Mouse (Mus musculus): ENCODE data around the gene Tmbim6. TPM values are rescaled to one million over a fixed set of nuclear protein-coding genes. Genes with fewer than 3 reads are reported as not detected.
A peak's percentile ranks its signal among the peaks of the same experiment; 100 is the strongest.

Tmbim6 gene
- polyA plus RNA-seq, 1 experiment from 2014 or later, result 370 TPM

DNA sequence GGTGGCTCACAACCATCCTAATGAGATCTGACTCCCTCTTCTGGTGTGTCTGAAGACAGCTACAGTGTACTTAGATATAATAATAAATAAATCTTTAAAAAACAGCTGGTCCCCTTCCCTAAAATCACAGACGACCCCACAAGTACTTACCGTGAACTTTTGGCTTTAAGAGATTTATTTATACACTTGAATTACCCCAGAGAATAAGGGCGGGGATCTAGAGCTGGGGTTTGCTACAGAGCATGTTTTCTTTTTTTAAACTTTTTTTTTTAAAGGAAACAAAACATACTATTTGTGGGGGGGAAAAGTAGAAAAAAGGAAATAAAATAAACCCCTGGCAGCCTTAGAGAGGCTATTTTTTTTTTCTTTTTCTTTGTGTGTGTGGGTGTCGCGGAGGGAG, 27.4 kb downstream of the Tmbim6 start:
- no peak overlapping the region for H3K9ac ChIP-seq (ENCODE audit: low read length)
- H3K27ac ChIP-seq (ENCODE audit: low read depth), result peak overlapping the region; percentile 90
- no peaks in the 10 kb centered on the region for H3K27me3 ChIP-seq (replicated peaks; ENCODE audit: control insufficient read depth, insufficient read depth, low read length)
- WGBS, result 16% methylated on average over 5 of the region's 5 CpGs
- peaks cover 24% of the 10 kb centered on the region for H3K36me3 ChIP-seq (ENCODE audit: control insufficient read depth, insufficient read depth, low read length)
- no peak for DNase-seq (ENCODE audit: low spot score)
- H3K9me3 ChIP-seq (ENCODE audit: control insufficient read depth, low read length), result no peaks in the 10 kb centered on the region
- H3K4me3 ChIP-seq (ENCODE audit: low read depth, low read length), result no peak overlapping the region
- H3K4me2 ChIP-seq (ENCODE audit: low read length), result peak overlapping the region; percentile 42
- peaks cover 16% of the 10 kb centered on the region; the same call in 1 of the 2 replicates for H3K4me1 ChIP-seq (replicated peaks; ENCODE audit: control insufficient read depth, insufficient read depth, low read length)
- ATAC-seq (replicated peaks; ENCODE audit: low FRiP score, low TSS enrichment, low read depth), result no peak

DNA sequence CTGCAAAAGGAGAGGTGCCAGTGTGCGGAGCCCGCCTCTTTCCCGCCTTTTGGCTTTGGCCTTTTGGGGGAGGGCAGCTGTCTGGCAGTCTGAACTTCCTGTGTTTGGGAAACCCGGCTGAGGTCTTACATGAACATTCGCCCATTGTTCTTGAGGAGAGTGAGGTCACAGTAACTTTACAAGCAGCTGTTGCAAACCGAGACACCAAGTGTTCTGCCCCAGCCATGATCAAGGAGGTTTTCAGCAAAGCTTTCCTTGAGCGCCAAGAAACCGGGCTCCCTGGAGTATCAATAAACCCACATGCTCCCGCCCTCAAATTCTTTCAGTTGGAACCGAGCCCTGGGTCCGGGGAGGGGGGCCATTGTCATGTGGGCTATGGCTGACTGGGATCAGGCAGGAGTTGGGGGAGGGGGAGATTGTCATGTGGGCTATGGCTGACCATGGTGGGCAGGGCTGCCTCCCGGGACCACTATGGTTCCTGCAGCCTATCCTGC, 27.9 kb downstream of the Tmbim6 start:
- Histone ChIP-seq H3K4me1 (replicated peaks; ENCODE audit: control insufficient read depth, insufficient read depth, low read length) (peaks cover 16% of the 10 kb centered on the region; the same call in 1 of the 2 replicates), H3K4me3 (ENCODE audit: low read depth, low read length) (no peak overlapping the region), H3K27ac (ENCODE audit: low read depth) (peak overlapping the region; percentile 90), H3K9me3 (ENCODE audit: control insufficient read depth, low read length) (no peaks in the 10 kb centered on the region), H3K36me3 (ENCODE audit: control insufficient read depth, insufficient read depth, low read length) (peaks cover 27% of the 10 kb centered on the region), H3K4me2 (ENCODE audit: low read length) (peak overlapping the region; percentile 42), H3K9ac (ENCODE audit: low read length) (0 out of 2 replicates have a peak overlapping the region, but pooled peaks have one; percentile 10), H3K27me3 (replicated peaks; ENCODE audit: control insufficient read depth, insufficient read depth, low read length) (no peaks in the 10 kb centered on the region)
- DNase-seq (ENCODE audit: low spot score), result peak; percentile 84
- ATAC-seq (replicated peaks; ENCODE audit: low FRiP score, low TSS enrichment, low read depth), result peak; percentile 50
- 8% methylated on average over 12 of the region's 12 CpGs for WGBS

DNA sequence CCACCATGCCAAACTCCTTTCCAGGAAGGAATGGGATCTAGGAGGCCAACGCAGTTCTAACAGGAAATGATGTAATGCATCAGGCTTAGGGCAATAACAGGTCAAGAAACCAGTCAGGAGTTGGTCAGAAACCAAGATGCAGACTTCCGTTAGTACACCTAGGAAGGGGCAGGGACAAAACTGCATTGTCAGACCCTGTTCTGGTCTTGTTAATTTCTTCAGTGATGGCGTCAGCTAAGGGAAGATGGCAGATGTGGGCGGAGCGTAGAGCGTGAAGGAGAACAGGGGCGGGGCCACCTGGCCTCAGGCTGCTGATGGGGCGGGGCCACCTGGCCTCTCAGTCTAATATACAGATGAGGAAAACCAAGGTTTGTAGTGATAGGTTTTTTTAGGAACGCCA, 28.5 kb downstream of the Tmbim6 start:
- peaks cover 16% of the 10 kb centered on the region; the same call in 1 of the 2 replicates for H3K4me1 ChIP-seq (replicated peaks; ENCODE audit: control insufficient read depth, insufficient read depth, low read length)
- no peaks in the 10 kb centered on the region for H3K9me3 ChIP-seq (ENCODE audit: control insufficient read depth, low read length)
- H3K9ac ChIP-seq (ENCODE audit: low read length), result no peak overlapping the region
- H3K27ac ChIP-seq (ENCODE audit: low read depth), result peak overlapping the region; percentile 90
- peaks cover 33% of the 10 kb centered on the region for H3K36me3 ChIP-seq (ENCODE audit: control insufficient read depth, insufficient read depth, low read length)
- ATAC-seq (replicated peaks; ENCODE audit: low FRiP score, low TSS enrichment, low read depth) (no peak), DNase-seq (ENCODE audit: low spot score) (no peak)
- 64% methylated on average over 9 of the region's 9 CpGs for WGBS
- no peak overlapping the region for H3K4me3 ChIP-seq (ENCODE audit: low read depth, low read length)
- H3K4me2 ChIP-seq (ENCODE audit: low read length), result peak overlapping the region; percentile 42
- H3K27me3 ChIP-seq (replicated peaks; ENCODE audit: control insufficient read depth, insufficient read depth, low read length), result no peaks in the 10 kb centered on the region

DNA sequence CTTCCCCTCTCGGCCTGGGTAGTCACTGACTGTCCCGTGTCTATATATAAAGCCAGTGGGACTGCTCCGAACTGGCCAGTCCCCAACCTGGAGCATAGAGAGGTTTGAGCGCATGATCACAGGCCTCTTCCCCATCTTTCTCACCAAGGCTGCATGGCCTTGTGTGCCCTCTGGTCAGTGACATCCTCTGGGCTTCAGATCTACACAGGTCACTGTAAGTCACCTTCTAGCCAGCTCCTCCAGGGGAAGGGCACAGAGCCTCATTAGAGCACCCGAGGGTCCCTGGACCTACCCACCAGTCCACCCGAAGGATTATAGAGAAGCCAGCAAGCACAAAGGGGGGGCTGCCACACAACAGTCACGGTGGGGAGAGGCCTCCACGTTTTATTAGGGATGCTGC, 29.0 kb downstream of the Tmbim6 start:
- no peak for DNase-seq (ENCODE audit: low spot score)

DNA sequence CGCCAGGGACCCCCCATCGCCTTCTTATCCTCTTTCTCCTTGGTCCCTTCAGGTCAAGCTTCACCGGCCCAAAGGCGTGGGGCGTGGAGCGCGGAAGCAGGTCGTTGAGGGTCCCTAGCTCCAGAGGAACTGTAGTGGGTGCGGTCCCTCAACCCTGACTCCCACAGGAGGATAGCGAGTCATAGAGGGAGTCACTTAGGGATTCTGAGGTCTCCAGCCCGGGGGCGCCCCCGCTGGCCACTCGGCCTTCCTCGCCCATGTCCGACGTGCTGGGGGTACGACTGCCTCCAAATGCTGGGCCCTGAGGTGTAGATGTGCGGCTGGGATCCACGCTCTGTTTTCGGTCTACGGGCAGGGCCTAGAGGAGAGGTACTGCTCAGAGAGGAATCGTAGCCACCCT, 29.9 kb downstream of the Tmbim6 start:
- no peaks in the 10 kb centered on the region for H3K9me3 ChIP-seq (ENCODE audit: control insufficient read depth, low read length)
- DNase-seq (ENCODE audit: low spot score), result no peak
- no peaks in the 10 kb centered on the region for H3K27me3 ChIP-seq (replicated peaks; ENCODE audit: control insufficient read depth, insufficient read depth, low read length)
- H3K27ac ChIP-seq (ENCODE audit: low read depth), result peak overlapping the region; percentile 90; the same call in 1 of the 2 replicates
- no peak overlapping the region for H3K9ac ChIP-seq (ENCODE audit: low read length)
- WGBS, result 94% methylated on average over 23 of the region's 23 CpGs
- no peak overlapping the region for H3K4me3 ChIP-seq (ENCODE audit: low read depth, low read length)
- no peak for ATAC-seq (replicated peaks; ENCODE audit: low FRiP score, low TSS enrichment, low read depth)
- H3K36me3 ChIP-seq (ENCODE audit: control insufficient read depth, insufficient read depth, low read length), result peaks cover 47% of the 10 kb centered on the region
- peaks cover 16% of the 10 kb centered on the region; the same call in 1 of the 2 replicates for H3K4me1 ChIP-seq (replicated peaks; ENCODE audit: control insufficient read depth, insufficient read depth, low read length)
- H3K4me2 ChIP-seq (ENCODE audit: low read length), result no peak overlapping the region

More for the DNA sequence above, 29.0 kb downstream of the Tmbim6 start:
- no peaks in the 10 kb centered on the region for H3K27me3 ChIP-seq (replicated peaks; ENCODE audit: control insufficient read depth, insufficient read depth, low read length)
- H3K4me2 ChIP-seq (ENCODE audit: low read length), result no peak overlapping the region
- peaks cover 16% of the 10 kb centered on the region; the same call in 1 of the 2 replicates for H3K4me1 ChIP-seq (replicated peaks; ENCODE audit: control insufficient read depth, insufficient read depth, low read length)
- H3K9ac ChIP-seq (ENCODE audit: low read length), result no peak overlapping the region
- peaks cover 38% of the 10 kb centered on the region for H3K36me3 ChIP-seq (ENCODE audit: control insufficient read depth, insufficient read depth, low read length)
- H3K27ac ChIP-seq (ENCODE audit: low read depth), result peak overlapping the region; percentile 90
- no peaks in the 10 kb centered on the region for H3K9me3 ChIP-seq (ENCODE audit: control insufficient read depth, low read length)
- 77% methylated on average over 8 of the region's 8 CpGs for WGBS
- H3K4me3 ChIP-seq (ENCODE audit: low read depth, low read length), result no peak overlapping the region
- no peak for ATAC-seq (replicated peaks; ENCODE audit: low FRiP score, low TSS enrichment, low read depth)

DNA sequence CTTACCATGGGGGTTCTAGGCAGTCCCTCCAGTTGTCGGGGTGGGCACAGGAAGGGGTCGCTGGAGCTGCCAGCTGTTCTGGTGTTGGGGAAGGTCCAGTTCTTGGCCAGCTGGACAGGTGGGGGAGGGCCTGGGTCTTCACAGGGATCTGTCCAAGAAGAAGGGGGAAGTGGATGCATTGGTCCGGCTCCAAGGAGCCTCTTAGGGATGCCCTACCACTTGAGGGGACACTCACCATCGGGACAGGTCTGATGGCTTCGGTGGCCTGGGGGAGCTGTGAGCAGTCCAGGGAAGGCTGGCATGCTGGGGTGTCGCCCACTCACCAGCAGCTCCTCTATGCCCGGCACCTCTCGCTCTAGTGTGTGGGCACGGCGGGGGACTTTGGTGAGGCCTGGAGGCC, 30.4 kb downstream of the Tmbim6 start:
- DNase-seq (ENCODE audit: low spot score) (no peak), ATAC-seq (replicated peaks; ENCODE audit: low FRiP score, low TSS enrichment, low read depth) (no peak)
- Histone ChIP-seq H3K27me3 (replicated peaks; ENCODE audit: control insufficient read depth, insufficient read depth, low read length) (no peaks in the 10 kb centered on the region), H3K36me3 (ENCODE audit: control insufficient read depth, insufficient read depth, low read length) (peaks cover 52% of the 10 kb centered on the region), H3K27ac (ENCODE audit: low read depth) (no peak overlapping the region), H3K9ac (ENCODE audit: low read length) (no peak overlapping the region), H3K4me2 (ENCODE audit: low read length) (no peak overlapping the region), H3K4me1 (replicated peaks; ENCODE audit: control insufficient read depth, insufficient read depth, low read length) (peaks cover 16% of the 10 kb centered on the region; the same call in 1 of the 2 replicates), H3K9me3 (ENCODE audit: control insufficient read depth, low read length) (no peaks in the 10 kb centered on the region), H3K4me3 (ENCODE audit: low read depth, low read length) (no peak overlapping the region)
- WGBS, result 91% methylated on average over 10 of the region's 10 CpGs

DNA sequence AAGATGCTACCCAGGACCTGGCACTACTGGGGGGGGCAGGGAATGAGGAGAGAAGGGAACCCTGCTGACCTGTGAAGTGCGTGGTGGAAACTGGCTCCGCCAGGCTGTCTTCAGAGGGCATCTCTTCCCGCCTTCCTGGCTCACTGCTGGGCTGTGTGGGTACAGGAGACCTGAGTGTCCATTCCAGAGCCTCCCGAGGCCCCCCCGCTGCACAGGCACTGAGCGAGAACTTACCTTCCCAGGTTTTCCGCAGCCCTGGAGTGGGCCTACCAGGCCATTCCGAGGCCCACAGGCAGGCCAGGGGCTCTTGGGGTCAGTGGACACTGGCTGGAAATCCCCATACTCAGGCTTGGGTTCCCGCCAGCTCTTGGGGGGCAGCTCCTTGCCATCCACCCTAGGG, 31.2 kb downstream of the Tmbim6 start:
- ATAC-seq (replicated peaks; ENCODE audit: low FRiP score, low TSS enrichment, low read depth) (no peak), DNase-seq (ENCODE audit: low spot score) (no peak)
- Histone ChIP-seq H3K9me3 (ENCODE audit: control insufficient read depth, low read length) (no peaks in the 10 kb centered on the region), H3K4me3 (ENCODE audit: low read depth, low read length) (no peak overlapping the region), H3K27ac (ENCODE audit: low read depth) (no peak overlapping the region), H3K36me3 (ENCODE audit: control insufficient read depth, insufficient read depth, low read length) (peaks cover 56% of the 10 kb centered on the region), H3K4me1 (replicated peaks; ENCODE audit: control insufficient read depth, insufficient read depth, low read length) (peaks cover 16% of the 10 kb centered on the region; the same call in 1 of the 2 replicates), H3K4me2 (ENCODE audit: low read length) (no peak overlapping the region), H3K27me3 (replicated peaks; ENCODE audit: control insufficient read depth, insufficient read depth, low read length) (no peaks in the 10 kb centered on the region), H3K9ac (ENCODE audit: low read length) (no peak overlapping the region)
- WGBS, result 93% methylated on average over 9 of the region's 9 CpGs

DNA sequence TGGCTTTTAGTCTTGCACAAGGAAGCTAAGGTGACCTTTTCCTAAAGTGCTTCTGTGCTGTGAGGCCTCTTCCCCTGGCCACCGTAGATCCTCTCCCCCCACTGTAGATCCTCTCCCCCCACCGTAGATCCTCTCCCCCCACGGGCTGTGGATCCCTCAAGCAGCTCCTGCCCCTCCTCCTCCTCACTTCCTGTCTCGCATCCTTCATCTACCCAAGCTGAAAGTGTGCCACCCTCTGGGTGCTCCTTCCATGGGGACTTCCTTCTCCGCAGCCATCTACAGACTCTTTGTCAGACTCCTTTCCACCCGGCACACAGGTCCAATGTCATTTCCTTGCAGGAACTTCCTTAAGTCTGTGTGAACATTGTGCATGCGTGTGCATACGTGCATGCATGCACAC, 37.7 kb downstream of the Tmbim6 start:
- no peak overlapping the region for H3K27ac ChIP-seq (ENCODE audit: low read depth)
- H3K9ac ChIP-seq (ENCODE audit: low read length), result no peak overlapping the region
- no peaks in the 10 kb centered on the region for H3K27me3 ChIP-seq (replicated peaks; ENCODE audit: control insufficient read depth, insufficient read depth, low read length)
- H3K4me1 ChIP-seq (replicated peaks; ENCODE audit: control insufficient read depth, insufficient read depth, low read length), result peaks cover 5% of the 10 kb centered on the region; the same call in 1 of the 2 replicates
- peaks cover 66% of the 10 kb centered on the region for H3K36me3 ChIP-seq (ENCODE audit: control insufficient read depth, insufficient read depth, low read length)
- no peak for ATAC-seq (replicated peaks; ENCODE audit: low FRiP score, low TSS enrichment, low read depth)
- 79% methylated on average over 8 of the region's 8 CpGs for WGBS
- no peak for DNase-seq (ENCODE audit: low spot score)
- H3K4me3 ChIP-seq (ENCODE audit: low read depth, low read length), result no peak overlapping the region
- no peaks in the 10 kb centered on the region for H3K9me3 ChIP-seq (ENCODE audit: control insufficient read depth, low read length)
- no peak overlapping the region for H3K4me2 ChIP-seq (ENCODE audit: low read length)

DNA sequence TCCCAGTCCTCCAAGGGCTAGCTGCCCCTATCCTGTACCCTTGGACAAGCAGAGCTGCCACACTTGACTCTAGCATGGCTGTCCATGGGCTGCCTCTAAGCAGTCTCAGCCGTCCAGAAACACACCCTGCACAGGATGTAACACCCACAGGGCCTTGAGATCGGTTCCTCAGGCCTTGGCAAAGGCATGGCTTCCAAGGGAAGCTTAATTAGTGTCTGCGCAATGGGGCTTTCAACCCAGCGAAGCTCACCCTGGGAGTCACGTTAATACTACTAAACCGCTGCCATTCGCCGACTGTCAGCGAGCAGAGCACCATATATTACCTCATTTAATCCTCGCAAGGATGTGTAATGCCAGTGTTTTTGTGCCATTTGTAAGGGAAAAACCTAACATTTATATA, 38.4 kb downstream of the Tmbim6 start:
- H3K4me3 ChIP-seq (ENCODE audit: low read depth, low read length), result no peak overlapping the region
- ATAC-seq (replicated peaks; ENCODE audit: low FRiP score, low TSS enrichment, low read depth) (no peak), DNase-seq (ENCODE audit: low spot score) (no peak)
- H3K4me2 ChIP-seq (ENCODE audit: low read length), result no peak overlapping the region
- no peak overlapping the region for H3K27ac ChIP-seq (ENCODE audit: low read depth)
- no peak overlapping the region for H3K9ac ChIP-seq (ENCODE audit: low read length)
- WGBS, result 93% methylated on average over 10 of the region's 10 CpGs
- H3K9me3 ChIP-seq (ENCODE audit: control insufficient read depth, low read length), result no peaks in the 10 kb centered on the region
- no peaks in the 10 kb centered on the region for H3K27me3 ChIP-seq (replicated peaks; ENCODE audit: control insufficient read depth, insufficient read depth, low read length)
- H3K4me1 ChIP-seq (replicated peaks; ENCODE audit: control insufficient read depth, insufficient read depth, low read length), result peaks cover 5% of the 10 kb centered on the region
- H3K36me3 ChIP-seq (ENCODE audit: control insufficient read depth, insufficient read depth, low read length), result peaks cover 59% of the 10 kb centered on the region
